8 mouse cellular contexts compared by ENCODE assay signal in the genomic region with DNA sequence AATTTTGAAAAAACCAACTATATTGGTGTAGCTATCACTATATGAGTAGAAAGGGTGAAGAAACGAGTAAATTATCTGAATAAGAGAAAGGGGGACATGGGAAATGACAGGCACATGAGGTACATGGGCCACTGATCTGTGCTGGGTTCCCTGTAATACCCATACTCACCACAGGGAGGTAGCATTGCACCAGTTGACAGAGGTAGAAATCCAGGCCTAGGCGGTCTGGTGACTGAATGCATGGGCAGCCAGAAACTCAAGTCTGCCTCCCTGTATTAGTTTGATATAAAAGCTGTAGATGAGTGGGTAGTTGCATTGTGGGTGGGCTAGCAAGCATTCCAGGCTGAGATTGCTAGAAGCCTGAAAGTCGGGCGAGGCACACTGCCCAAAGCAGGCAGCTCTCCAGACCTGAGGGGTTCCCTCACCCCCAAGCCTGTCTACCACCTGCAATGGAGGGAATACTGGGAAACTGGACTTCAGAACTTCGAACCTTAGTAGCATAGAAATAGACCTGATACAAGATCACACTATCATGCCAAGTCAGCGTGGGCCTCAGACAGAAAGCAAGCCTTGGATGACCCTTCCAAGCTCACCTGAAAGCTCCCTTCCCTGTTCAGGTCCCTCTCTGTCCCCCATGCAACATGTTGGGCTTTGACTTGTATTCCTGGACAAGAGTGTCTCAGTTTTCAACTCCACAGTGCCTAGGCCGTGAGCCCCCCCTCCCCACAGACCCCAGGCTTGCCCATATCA. TPM values are rescaled to one million over a fixed set of nuclear protein-coding genes. Genes with fewer than 3 reads are reported as not detected.
A peak's percentile ranks its signal among the peaks of the same experiment; 100 is the strongest.
DNase-seq lines count a peak whose midpoint lies in the region; ATAC-seq and TF ChIP-seq lines count a peak whose summit lies in the region.

No protein-coding gene starts in this region.

- peak overlapping the region; percentile 49 for H3K27ac ChIP-seq in heart, embryonic 13.5 days (replicated peaks)
- no peak overlapping the region for H3K27ac ChIP-seq in kidney, postnatal 0 days
- peak overlapping the region; percentile 97 for H3K27ac ChIP-seq in liver, embryonic 12.5 days
- no peak overlapping the region for H3K27ac ChIP-seq in stomach, embryonic 14.5 days (ENCODE audit: low read length)

- H3K9me3 ChIP-seq in erythroblast, embryonic 14.5 days (ENCODE audit: control insufficient read depth, low read length) = no peaks in the 10 kb centered on the region
- no peaks in the 10 kb centered on the region for H3K9me3 ChIP-seq in heart, embryonic 13.5 days
- no peaks in the 10 kb centered on the region for H3K9me3 ChIP-seq in kidney, postnatal 0 days (replicated peaks; ENCODE audit: low read length)
- H3K9me3 ChIP-seq in liver, embryonic 12.5 days (replicated peaks) = no peaks in the 10 kb centered on the region
- H3K9me3 ChIP-seq in stomach, embryonic 14.5 days (ENCODE audit: control insufficient read depth, low read depth, low read length) = no peaks in the 10 kb centered on the region

- no peaks in the 10 kb centered on the region for H3K27me3 ChIP-seq in erythroblast, embryonic 14.5 days (ENCODE audit: control insufficient read depth)
- no peaks in the 10 kb centered on the region for H3K27me3 ChIP-seq in heart, embryonic 13.5 days (replicated peaks)
- no peaks in the 10 kb centered on the region for H3K27me3 ChIP-seq in kidney, postnatal 0 days (ENCODE audit: insufficient read depth, low read length)
- H3K27me3 ChIP-seq in liver, embryonic 12.5 days (replicated peaks) = no peaks in the 10 kb centered on the region
- no peaks in the 10 kb centered on the region for H3K27me3 ChIP-seq in stomach, embryonic 14.5 days (ENCODE audit: control insufficient read depth, insufficient read depth, low read length)

- peaks cover 97% of the 10 kb centered on the region for H3K36me3 ChIP-seq in erythroblast, embryonic 14.5 days (ENCODE audit: control insufficient read depth)
- H3K36me3 ChIP-seq in heart, embryonic 13.5 days = peaks cover 50% of the 10 kb centered on the region
- peaks cover 23% of the 10 kb centered on the region for H3K36me3 ChIP-seq in kidney, postnatal 0 days (ENCODE audit: insufficient read depth, low read length)
- H3K36me3 ChIP-seq in liver, embryonic 12.5 days = peaks cover 74% of the 10 kb centered on the region
- H3K36me3 ChIP-seq in stomach, embryonic 14.5 days (ENCODE audit: control insufficient read depth, insufficient read depth, low read length) = peaks cover 27% of the 10 kb centered on the region

- peaks cover 89% of the 10 kb centered on the region for H3K4me1 ChIP-seq in erythroblast, embryonic 14.5 days (ENCODE audit: control insufficient read depth)
- H3K4me1 ChIP-seq in heart, embryonic 13.5 days = peaks cover 15% of the 10 kb centered on the region
- no peaks in the 10 kb centered on the region for H3K4me1 ChIP-seq in kidney, postnatal 0 days (replicated peaks; ENCODE audit: insufficient read depth, low read length)
- peaks cover 65% of the 10 kb centered on the region for H3K4me1 ChIP-seq in liver, embryonic 12.5 days
- 0 out of 2 replicates have a peak, but pooled peaks cover 5% of the 10 kb centered on the region for H3K4me1 ChIP-seq in stomach, embryonic 14.5 days (ENCODE audit: control insufficient read depth, insufficient read depth, low read length)

- peak overlapping the region; percentile 24 for H3K9ac ChIP-seq in heart, embryonic 13.5 days
- no peak overlapping the region for H3K9ac ChIP-seq in kidney, postnatal 0 days (ENCODE audit: low read depth, low read length)
- peak overlapping the region; percentile 76 for H3K9ac ChIP-seq in liver, embryonic 12.5 days
- no peak overlapping the region for H3K9ac ChIP-seq in stomach, embryonic 14.5 days (replicated peaks; ENCODE audit: low read depth, low read length)

- peak; percentile 76 to 82 for DNase-seq in CD8-positive naive resting alpha-beta T cell, adult 2 months (ENCODE audit: low read depth in 2 of 2, low spot score in 2 of 2)
- DNase-seq in brain, adult 2 months (ENCODE audit: low read depth, low spot score) = peak; percentile 88
- peak; percentile 83 for DNase-seq in kidney, postnatal 0 days (ENCODE audit: low spot score)
- DNase-seq in naive thymus-derived CD4-positive, alpha-beta T cell, adult 2 months (ENCODE audit: low read depth) = peak; percentile 87

- peak overlapping the region; percentile 19; the same call in 1 of the 2 replicates for H3K4me2 ChIP-seq in heart, embryonic 13.5 days
- no peak overlapping the region for H3K4me2 ChIP-seq in kidney, postnatal 0 days (ENCODE audit: low read length)
- peak overlapping the region; percentile 81 for H3K4me2 ChIP-seq in liver, embryonic 12.5 days
- H3K4me2 ChIP-seq in stomach, embryonic 14.5 days (replicated peaks; ENCODE audit: low read depth, low read length) = no peak overlapping the region

- no peak for ATAC-seq in heart, embryonic 13.5 days (ENCODE audit: extremely low read depth, insufficient number of reproducible peaks, low FRiP score, low TSS enrichment)
- ATAC-seq in kidney, postnatal 0 days (replicated peaks; ENCODE audit: low FRiP score, low read depth) = peak; percentile 67
- ATAC-seq in liver, embryonic 12.5 days = peak; percentile 43
- peak; percentile 7; the same call in 1 of the 2 replicates for ATAC-seq in stomach, embryonic 14.5 days (ENCODE audit: insufficient number of reproducible peaks, insufficient read depth, low FRiP score, low read depth)

- 51% methylated on average over 7 of the region's 7 CpGs for WGBS in heart, embryonic 13.5 days
- WGBS in kidney, postnatal 0 days = 68% methylated on average over 7 of the region's 7 CpGs
- 29% methylated on average over 7 of the region's 7 CpGs for WGBS in liver, embryonic 12.5 days (ENCODE audit: insufficient replicate concordance)
- 70% methylated on average over 7 of the region's 7 CpGs for WGBS in stomach, embryonic 14.5 days

- peak overlapping the region; percentile 63 for H3K4me3 ChIP-seq in erythroblast, embryonic 14.5 days (replicated peaks)
- H3K4me3 ChIP-seq in heart, embryonic 13.5 days = no peak overlapping the region
- H3K4me3 ChIP-seq in kidney, postnatal 0 days (replicated peaks; ENCODE audit: low read depth, low read length) = no peak overlapping the region
- H3K4me3 ChIP-seq in liver, embryonic 12.5 days = peak overlapping the region; percentile 46
- no peak overlapping the region for H3K4me3 ChIP-seq in stomach, embryonic 14.5 days (ENCODE audit: low read depth, low read length)

- peak; percentile 90 for TF ChIP-seq CTCF in kidney, postnatal 0 days (IDR thresholded peaks at IDR 0.05; ENCODE audit: low read depth)

RNA-seq across cellular contexts. Expression of a gene that starts 5.7 kb away (rescaled TPM):
- polyA plus RNA-seq in erythroblast, embryonic 14.5 days (2012) = not detected in 2 replicates
- polyA plus RNA-seq in heart, embryonic 13.5 days (2015; fragmentation: Nextera tagmentation; extraction: Ambion mirVana) = not detected in 2 replicates
- polyA plus RNA-seq in kidney, postnatal 0 days (2015; fragmentation: Nextera tagmentation; extraction: Ambion mirVana) = not detected in 2 replicates
- not detected in 2 replicates for polyA plus RNA-seq in liver, embryonic 12.5 days (2016; fragmentation: Nextera tagmentation; extraction: Ambion mirVana)
- not detected in 2 replicates for polyA plus RNA-seq in stomach, embryonic 14.5 days (2014; fragmentation: Nextera tagmentation; extraction: Ambion mirVana)

RNA-seq across cellular contexts. Expression of a gene that starts 14.3 kb away (rescaled TPM):
- polyA plus RNA-seq in erythroblast, embryonic 14.5 days (2012) = 30.7 and 31.2 TPM in 2 replicates
- 87.2 and 90.0 TPM in 2 replicates for polyA plus RNA-seq in heart, embryonic 13.5 days (2015; fragmentation: Nextera tagmentation; extraction: Ambion mirVana)
- polyA plus RNA-seq in kidney, postnatal 0 days (2015; fragmentation: Nextera tagmentation; extraction: Ambion mirVana) = 53.0 and 61.1 TPM in 2 replicates
- polyA plus RNA-seq in liver, embryonic 12.5 days (2016; fragmentation: Nextera tagmentation; extraction: Ambion mirVana) = 55.7 and 56.5 TPM in 2 replicates
- 35.3 and 37.0 TPM in 2 replicates for polyA plus RNA-seq in stomach, embryonic 14.5 days (2014; fragmentation: Nextera tagmentation; extraction: Ambion mirVana)

RNA-seq across cellular contexts. Expression of a gene that starts 48.8 kb away (rescaled TPM):
- 0.31 and 0.35 TPM in 2 replicates for polyA plus RNA-seq in erythroblast, embryonic 14.5 days (2012)
- 15.3 and 16.9 TPM in 2 replicates for polyA plus RNA-seq in heart, embryonic 13.5 days (2015; fragmentation: Nextera tagmentation; extraction: Ambion mirVana)
- 13.8 and 16.0 TPM in 2 replicates for polyA plus RNA-seq in kidney, postnatal 0 days (2015; fragmentation: Nextera tagmentation; extraction: Ambion mirVana)
- polyA plus RNA-seq in liver, embryonic 12.5 days (2016; fragmentation: Nextera tagmentation; extraction: Ambion mirVana) = 12.9 and 14.2 TPM in 2 replicates
- polyA plus RNA-seq in stomach, embryonic 14.5 days (2014; fragmentation: Nextera tagmentation; extraction: Ambion mirVana) = 12.1 and 12.3 TPM in 2 replicates

RNA-seq across cellular contexts. Expression of a gene that starts 48.8 kb away (rescaled TPM):
- 1.6 and 2.7 TPM in 2 replicates for polyA plus RNA-seq in erythroblast, embryonic 14.5 days (2012)
- 38.1 and 42.2 TPM in 2 replicates for polyA plus RNA-seq in heart, embryonic 13.5 days (2015; fragmentation: Nextera tagmentation; extraction: Ambion mirVana)
- 45.0 and 53.6 TPM in 2 replicates for polyA plus RNA-seq in kidney, postnatal 0 days (2015; fragmentation: Nextera tagmentation; extraction: Ambion mirVana)
- 41.6 and 42.4 TPM in 2 replicates for polyA plus RNA-seq in liver, embryonic 12.5 days (2016; fragmentation: Nextera tagmentation; extraction: Ambion mirVana)
- 57.1 and 60.0 TPM in 2 replicates for polyA plus RNA-seq in stomach, embryonic 14.5 days (2014; fragmentation: Nextera tagmentation; extraction: Ambion mirVana)

Comparison
In these comparisons a context has a peak if more than half of its experiments do, and no peak if none do; other contexts are left out.
1. H3K4me3 ChIP-seq: peak in erythroblast, embryonic 14.5 days (single experiment) and liver, embryonic 12.5 days (single experiment); none in heart, embryonic 13.5 days (single experiment), kidney, postnatal 0 days (single experiment) and stomach, embryonic 14.5 days (single experiment).
2. H3K27ac ChIP-seq: peak in heart, embryonic 13.5 days (single experiment) and liver, embryonic 12.5 days (single experiment); none in kidney, postnatal 0 days (single experiment) and stomach, embryonic 14.5 days (single experiment).
3. H3K4me2 ChIP-seq: peak in heart, embryonic 13.5 days (single experiment) and liver, embryonic 12.5 days (single experiment); none in kidney, postnatal 0 days (single experiment) and stomach, embryonic 14.5 days (single experiment).
4. H3K9ac ChIP-seq: peak in heart, embryonic 13.5 days (single experiment) and liver, embryonic 12.5 days (single experiment); none in kidney, postnatal 0 days (single experiment) and stomach, embryonic 14.5 days (single experiment).
5. Peak in every context shown above with its lines, with median percentiles within 50 percentile points of each other: DNase-seq.